In the genomic region with DNA sequence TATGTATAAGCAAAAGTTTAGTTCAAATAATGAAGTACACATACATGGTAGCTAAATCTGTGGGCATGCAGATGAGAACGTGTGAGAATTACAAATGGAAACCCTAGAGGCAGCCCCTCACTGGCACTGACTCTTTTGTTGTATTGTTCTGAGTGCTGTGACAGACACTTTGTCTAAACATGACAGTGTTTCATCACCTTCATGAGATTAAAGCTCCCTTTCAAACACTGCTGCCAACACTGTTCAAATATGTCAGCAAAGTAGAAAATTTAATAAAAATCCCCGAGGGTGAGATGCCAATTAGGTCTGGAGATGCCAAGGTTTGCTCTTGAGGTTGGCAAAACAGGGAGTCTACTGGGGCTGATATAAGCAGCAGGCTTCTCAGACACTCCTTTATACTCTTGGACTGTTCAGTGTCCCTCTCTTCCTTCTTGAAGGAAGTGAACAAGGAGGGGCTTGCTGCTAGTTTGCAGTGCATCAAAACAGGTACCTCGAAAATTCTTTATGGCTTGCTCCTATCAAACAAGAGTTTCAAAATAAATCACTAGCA, we compare ENCODE assay signal across 14 mouse cellular contexts.
"Had no signal": no experiment of that assay in that cellular context is flagged by ENCODE, and none has a peak within 500 bp of the region (broad histone marks: within the 10 kb centered on the region; RNA-seq: fewer than 3 reads in every experiment).

No protein-coding gene starts in this region.

- H3K9ac ChIP-seq: limb, embryonic 13.5 days; liver, embryonic 14.5 days; neural tube, embryonic 12.5 days had no signal

- H3K27me3 ChIP-seq: limb, embryonic 13.5 days; neural tube, embryonic 12.5 days had no signal

- DNase-seq: kidney, adult 11 months; kidney, adult 9 months; kidney, postnatal 36 days; left cerebral cortex, postnatal 4 days; lung, adult 18-20 months; right cerebral cortex, postnatal 4 days; spleen, adult 18-20 months; thymus, adult 18-20 months; thymus, postnatal 14 days had no signal

- H3K36me3 ChIP-seq: limb, embryonic 13.5 days; neural tube, embryonic 12.5 days had no signal

- H3K4me2 ChIP-seq: limb, embryonic 13.5 days; neural tube, embryonic 12.5 days had no signal

- H3K27ac ChIP-seq: kidney, postnatal 0 days; layer of hippocampus, adult 2 months; limb, embryonic 13.5 days; liver, embryonic 14.5 days; neural tube, embryonic 12.5 days had no signal

- H3K9me3 ChIP-seq: limb, embryonic 13.5 days; neural tube, embryonic 12.5 days had no signal

- H3K4me1 ChIP-seq: limb, embryonic 13.5 days; neural tube, embryonic 12.5 days had no signal

- H3K4me3 ChIP-seq: layer of hippocampus, adult 2 months; limb, embryonic 13.5 days; neural tube, embryonic 12.5 days had no signal
